Mouse (Mus musculus): ENCODE data around the gene Slc3a2. TPM values are rescaled to one million over a fixed set of nuclear protein-coding genes. Genes with fewer than 3 reads are reported as not detected.
"Not testable (repeated sequence)": the region's sequence is repeated elsewhere in the genome, so short reads cannot be mapped to it uniquely, and the experiment has no call there.

The Slc3a2 gene
- total RNA-seq, 2 experiments from 2014 or later, result 155 to 170 TPM

GRCm38 (mm10) chr19:8728335-8729099 is 5.3 kb upstream of the Slc3a2 start:
- not testable (repeated sequence) for DNase-seq (ENCODE audit: extremely low spot score in 1 of 2, low spot score in 1 of 2)

DNA sequence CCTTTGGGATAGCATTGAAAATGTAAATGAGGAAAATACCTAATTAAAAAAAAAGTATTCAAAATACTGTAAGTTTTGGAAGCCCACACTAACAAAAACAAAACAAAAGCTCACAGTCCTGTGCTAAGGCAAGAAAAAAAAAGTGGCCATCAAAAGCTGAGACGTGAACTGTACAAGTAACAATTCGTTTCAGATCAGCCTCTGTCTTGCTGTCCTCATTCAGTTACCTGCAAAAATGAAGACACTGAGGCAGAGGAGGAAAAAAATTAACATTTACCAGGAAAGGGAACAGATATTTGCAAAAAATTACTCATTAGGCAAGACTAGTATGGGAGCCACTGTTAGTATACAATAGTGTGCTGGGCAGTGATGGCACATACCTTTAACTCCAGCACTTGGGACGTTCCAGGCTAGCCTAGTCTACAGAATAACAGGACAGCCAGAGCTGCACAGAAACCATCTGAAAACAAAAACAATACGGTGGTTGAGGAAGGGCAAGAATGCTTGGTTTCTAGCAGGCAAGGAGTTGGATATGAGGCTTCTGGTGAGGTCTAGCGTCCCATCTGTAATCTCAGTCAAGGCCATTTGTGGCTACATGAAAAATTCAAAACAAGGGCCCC is 4.4 kb upstream of the Slc3a2 start:
- DNase-seq (ENCODE audit: extremely low spot score in 1 of 2, low spot score in 1 of 2), result no peak

GRCm38 (mm10) chr19:8726609-8727390 is 3.6 kb upstream of the Slc3a2 start:
- no peak for DNase-seq (ENCODE audit: extremely low spot score in 1 of 2, low spot score in 1 of 2)

DNA sequence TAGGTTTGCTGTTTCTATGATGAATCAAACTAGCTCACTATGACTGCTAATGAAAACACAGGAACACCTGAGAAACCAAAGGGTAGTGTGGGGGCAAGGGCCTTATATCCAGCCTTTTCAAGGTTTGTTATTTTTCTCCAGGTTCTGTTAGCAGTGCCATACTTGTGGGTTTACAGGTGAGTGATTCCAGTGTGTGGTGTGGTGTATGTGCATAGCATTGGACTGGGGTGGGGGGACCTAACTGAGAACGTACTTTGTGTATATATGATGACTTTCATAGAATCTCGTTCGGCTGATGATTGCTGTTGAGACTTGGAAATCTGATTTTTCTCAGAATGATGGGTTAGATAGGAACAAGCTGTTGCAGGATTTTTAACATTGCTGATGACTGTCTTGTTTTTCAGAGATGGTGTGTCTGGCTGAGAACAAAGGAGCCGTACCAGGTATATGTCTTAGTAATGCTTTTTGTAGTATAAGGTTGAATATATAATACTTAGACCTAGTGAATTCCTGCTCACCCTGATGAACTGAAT is 2.0 kb upstream of the Slc3a2 start:
- DNase-seq (ENCODE audit: extremely low spot score in 1 of 2, low spot score in 1 of 2), result no peak

GRCm38 (mm10) chr19:8724392-8724791 is 1.2 kb upstream of the Slc3a2 start:
- DNase-seq (ENCODE audit: extremely low spot score in 1 of 2, low spot score in 1 of 2), result no peak

- DNase-seq (ENCODE audit: extremely low spot score in 1 of 2, low spot score in 1 of 2), result no peak
Observed at GRCm38 (mm10) chr19:8723574-8724346, 591 bp upstream of the Slc3a2 start.

DNA sequence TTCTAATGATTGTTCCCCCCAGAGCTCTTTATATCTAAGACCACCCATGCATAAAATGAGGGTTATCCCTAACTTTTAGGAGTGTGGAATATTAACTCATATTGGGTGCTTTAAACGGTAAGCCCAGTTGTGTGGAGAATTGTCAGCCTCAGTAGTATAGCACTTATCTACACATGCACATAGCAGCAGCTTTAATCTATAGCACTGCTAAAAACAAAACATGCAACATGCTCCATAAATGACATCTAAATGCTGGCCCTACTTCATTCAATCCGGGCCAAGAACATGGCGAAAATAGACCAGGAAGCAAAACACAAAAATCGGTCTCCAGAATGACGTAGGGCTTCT is 636 bp downstream of the Slc3a2 start:
- DNase-seq (ENCODE audit: extremely low spot score in 1 of 2, low spot score in 1 of 2), result no peak

- no peak for DNase-seq (ENCODE audit: extremely low spot score in 1 of 2, low spot score in 1 of 2)
Observed at GRCm38 (mm10) chr19:8722021-8722420, 1.1 kb downstream of the Slc3a2 start.

- DNase-seq (ENCODE audit: extremely low spot score in 1 of 2, low spot score in 1 of 2), result no peak
Observed at GRCm38 (mm10) chr19:8721378-8721777, 1.8 kb downstream of the Slc3a2 start.

DNA sequence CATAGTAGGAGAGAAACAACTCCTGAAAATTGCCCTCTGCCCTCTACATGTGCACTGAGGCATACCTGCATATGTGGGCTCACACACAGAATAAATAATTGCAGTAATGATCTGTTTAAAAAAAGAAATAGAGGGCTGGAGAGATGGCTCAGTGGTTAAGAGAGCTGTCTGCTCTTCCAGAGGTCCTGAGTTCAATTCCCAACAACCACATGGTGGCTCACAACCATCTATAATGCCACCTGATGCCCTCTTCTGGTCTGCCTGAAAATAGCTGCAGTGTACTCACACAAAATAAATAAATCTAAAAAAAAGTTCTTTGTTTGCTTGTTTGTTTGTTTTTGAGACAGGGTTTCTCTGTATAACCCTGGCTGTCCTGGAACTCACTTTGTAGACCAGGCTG is 4.1 kb downstream of the Slc3a2 start:
- DNase-seq (ENCODE audit: extremely low spot score in 1 of 2, low spot score in 1 of 2), result not testable (repeated sequence)

GRCm38 (mm10) chr19:8718357-8718756 is 4.8 kb downstream of the Slc3a2 start:
- DNase-seq (ENCODE audit: extremely low spot score in 1 of 2, low spot score in 1 of 2), result peak in 1 of 2 experiments; percentile 31

DNA sequence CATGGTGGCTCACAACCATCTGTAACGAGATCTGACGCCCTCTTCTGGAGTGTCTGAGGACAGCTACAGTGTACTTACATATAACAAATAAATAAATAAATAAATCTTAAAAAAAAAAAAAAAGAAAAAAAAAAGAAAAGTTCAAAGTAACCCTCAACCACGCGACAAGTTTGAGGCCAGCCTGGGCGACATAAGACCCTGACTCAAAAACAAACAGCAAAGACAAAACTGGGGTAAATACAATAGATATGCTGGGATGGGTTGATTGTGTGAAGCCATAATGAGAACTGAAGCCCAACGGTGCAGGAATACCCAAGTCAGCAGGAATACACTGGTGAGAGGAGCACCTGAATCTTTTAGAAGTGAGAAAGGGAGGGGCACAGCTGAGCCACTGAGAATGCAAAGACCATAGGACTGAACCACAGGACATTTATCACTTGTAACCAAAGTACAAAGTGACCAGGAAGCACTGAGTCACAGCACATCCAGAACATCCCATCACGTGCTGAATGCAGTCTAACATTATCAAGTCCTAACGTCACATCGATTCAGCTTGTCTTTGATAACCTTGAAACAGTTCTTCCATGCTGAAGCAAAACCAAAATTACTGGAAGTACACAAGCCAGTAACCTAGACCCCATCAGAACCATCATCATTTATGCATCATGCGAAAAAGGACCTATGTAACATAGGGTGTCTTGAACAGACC is 6.2 kb downstream of the Slc3a2 start:
- no peak for DNase-seq (ENCODE audit: extremely low spot score in 1 of 2, low spot score in 1 of 2)

GRCm38 (mm10) chr19:8715868-8716766 is 7.1 kb downstream of the Slc3a2 start:
- DNase-seq (ENCODE audit: extremely low spot score in 1 of 2, low spot score in 1 of 2), result no peak

- no peak for DNase-seq (ENCODE audit: extremely low spot score in 1 of 2, low spot score in 1 of 2)
Observed at GRCm38 (mm10) chr19:8714653-8715481, 8.3 kb downstream of the Slc3a2 start.

DNA sequence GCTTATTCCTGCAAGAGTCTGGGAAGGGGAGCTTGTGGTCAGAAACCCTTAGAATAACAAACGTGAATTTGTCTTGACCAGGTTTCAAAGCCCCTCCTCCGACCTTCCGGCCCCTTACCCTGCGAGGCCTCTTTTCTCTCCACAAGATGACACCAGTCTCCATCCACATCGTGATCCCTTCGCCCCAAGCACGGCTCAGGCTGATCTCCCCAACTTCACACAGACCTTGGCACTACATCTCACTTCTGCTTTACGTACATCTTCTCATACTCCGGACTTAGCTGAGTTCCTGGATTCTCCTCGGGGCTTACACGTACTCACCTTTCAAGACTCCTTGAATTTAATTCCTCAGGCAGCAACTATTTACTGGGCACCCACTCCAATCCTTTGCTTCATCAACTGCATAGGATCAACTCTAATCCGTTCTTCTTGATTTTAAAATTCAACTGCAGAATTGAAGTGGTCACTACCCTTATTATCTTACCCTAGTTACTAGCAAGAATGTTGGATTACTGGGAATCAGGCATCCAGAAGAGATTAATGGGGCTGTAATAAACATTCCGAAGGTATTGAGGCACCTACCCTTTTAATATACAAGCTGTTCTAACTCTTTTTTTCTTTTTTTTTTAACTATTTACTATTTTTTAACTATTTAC is 9.0 kb downstream of the Slc3a2 start:
- peak in 1 of 2 experiments; percentile 30 for DNase-seq (ENCODE audit: extremely low spot score in 1 of 2, low spot score in 1 of 2)

GRCm38 (mm10) chr19:8713306-8713996 is 9.7 kb downstream of the Slc3a2 start:
- DNase-seq (ENCODE audit: extremely low spot score in 1 of 2, low spot score in 1 of 2), result peak; percentile 88 to 93

- peak in 1 of 2 experiments; percentile 54 for DNase-seq (ENCODE audit: extremely low spot score in 1 of 2, low spot score in 1 of 2)
Observed at GRCm38 (mm10) chr19:8712870-8713305, 10.3 kb downstream of the Slc3a2 start.

Measured in layer of hippocampus, postnatal 25 days (tissue).